Mouse (Mus musculus): ENCODE measurements around the gene Ccl11. TPM values are rescaled to one million over a fixed set of nuclear protein-coding genes. Genes with fewer than 3 reads are reported as not detected.

The Ccl11 gene
- polyA plus RNA-seq, 1 experiment from 2014 or later: not detected

- no peaks in the 10 kb centered on the region for H3K36me3 ChIP-seq (ENCODE audit: control insufficient read depth, insufficient read depth, low read length)
- H3K27ac ChIP-seq (ENCODE audit: low read depth, low read length): no peak overlapping the region
- no peaks in the 10 kb centered on the region for H3K27me3 ChIP-seq (ENCODE audit: control insufficient read depth, insufficient read depth, low read length)
- no peak for ATAC-seq (ENCODE audit: low read depth)
- no peak overlapping the region for H3K9ac ChIP-seq (replicated peaks; ENCODE audit: low read depth, low read length)
- no peaks in the 10 kb centered on the region for H3K9me3 ChIP-seq (ENCODE audit: control insufficient read depth, low read length)
- H3K4me1 ChIP-seq (ENCODE audit: control insufficient read depth, insufficient read depth, low read length): no peaks in the 10 kb centered on the region
- H3K4me3 ChIP-seq (ENCODE audit: low read depth, low read length): no peak overlapping the region
- 97% methylated on average over 6 of the region's 6 CpGs for WGBS
- no peak overlapping the region for H3K4me2 ChIP-seq (ENCODE audit: low read depth, low read length)
Measured at GRCm38 (mm10) chr11:82022504-82023056, 35.0 kb upstream of the Ccl11 start.

- H3K9me3 ChIP-seq (ENCODE audit: control insufficient read depth, low read length): no peaks in the 10 kb centered on the region
- 87% methylated on average over 4 of the region's 4 CpGs for WGBS
- ATAC-seq (ENCODE audit: low read depth): no peak
- no peaks in the 10 kb centered on the region for H3K27me3 ChIP-seq (ENCODE audit: control insufficient read depth, insufficient read depth, low read length)
- no peak overlapping the region for H3K27ac ChIP-seq (ENCODE audit: low read depth, low read length)
- H3K9ac ChIP-seq (replicated peaks; ENCODE audit: low read depth, low read length): no peak overlapping the region
- no peak overlapping the region for H3K4me3 ChIP-seq (ENCODE audit: low read depth, low read length)
- no peak overlapping the region for H3K4me2 ChIP-seq (ENCODE audit: low read depth, low read length)
- no peaks in the 10 kb centered on the region for H3K36me3 ChIP-seq (ENCODE audit: control insufficient read depth, insufficient read depth, low read length)
- no peaks in the 10 kb centered on the region for H3K4me1 ChIP-seq (ENCODE audit: control insufficient read depth, insufficient read depth, low read length)
Measured at GRCm38 (mm10) chr11:82023769-82024168, 33.9 kb upstream of the Ccl11 start.

- no peak overlapping the region for H3K27ac ChIP-seq (ENCODE audit: low read depth, low read length)
- H3K4me1 ChIP-seq (ENCODE audit: control insufficient read depth, insufficient read depth, low read length): no peaks in the 10 kb centered on the region
- no peaks in the 10 kb centered on the region for H3K36me3 ChIP-seq (ENCODE audit: control insufficient read depth, insufficient read depth, low read length)
- WGBS: 75% methylated on average over 2 of the region's 2 CpGs
- no peaks in the 10 kb centered on the region for H3K27me3 ChIP-seq (ENCODE audit: control insufficient read depth, insufficient read depth, low read length)
- no peak overlapping the region for H3K4me3 ChIP-seq (ENCODE audit: low read depth, low read length)
- ATAC-seq (ENCODE audit: low read depth): no peak
- no peaks in the 10 kb centered on the region for H3K9me3 ChIP-seq (ENCODE audit: control insufficient read depth, low read length)
- H3K9ac ChIP-seq (replicated peaks; ENCODE audit: low read depth, low read length): no peak overlapping the region
- no peak overlapping the region for H3K4me2 ChIP-seq (ENCODE audit: low read depth, low read length)
Measured at GRCm38 (mm10) chr11:82030171-82030570, 27.5 kb upstream of the Ccl11 start.

GRCm38 (mm10) chr11:82032136-82032535 is 25.5 kb upstream of the Ccl11 start:
- Histone ChIP-seq H3K4me3 (ENCODE audit: low read depth, low read length) (no peak overlapping the region), H3K27me3 (ENCODE audit: control insufficient read depth, insufficient read depth, low read length) (no peaks in the 10 kb centered on the region), H3K9ac (replicated peaks; ENCODE audit: low read depth, low read length) (no peak overlapping the region), H3K4me2 (ENCODE audit: low read depth, low read length) (no peak overlapping the region), H3K36me3 (ENCODE audit: control insufficient read depth, insufficient read depth, low read length) (no peaks in the 10 kb centered on the region), H3K4me1 (ENCODE audit: control insufficient read depth, insufficient read depth, low read length) (no peaks in the 10 kb centered on the region), H3K9me3 (ENCODE audit: control insufficient read depth, low read length) (no peaks in the 10 kb centered on the region), H3K27ac (ENCODE audit: low read depth, low read length) (no peak overlapping the region)
- ATAC-seq (ENCODE audit: low read depth): no peak

- no peaks in the 10 kb centered on the region for H3K36me3 ChIP-seq (ENCODE audit: control insufficient read depth, insufficient read depth, low read length)
- no peak overlapping the region for H3K4me2 ChIP-seq (ENCODE audit: low read depth, low read length)
- ATAC-seq (ENCODE audit: low read depth): no peak
- no peaks in the 10 kb centered on the region for H3K4me1 ChIP-seq (ENCODE audit: control insufficient read depth, insufficient read depth, low read length)
- no peak overlapping the region for H3K9ac ChIP-seq (replicated peaks; ENCODE audit: low read depth, low read length)
- no peak overlapping the region for H3K4me3 ChIP-seq (ENCODE audit: low read depth, low read length)
- WGBS: 27% methylated on average over 8 of the region's 8 CpGs
- no peaks in the 10 kb centered on the region for H3K9me3 ChIP-seq (ENCODE audit: control insufficient read depth, low read length)
- H3K27me3 ChIP-seq (ENCODE audit: control insufficient read depth, insufficient read depth, low read length): no peaks in the 10 kb centered on the region
- no peak overlapping the region for H3K27ac ChIP-seq (ENCODE audit: low read depth, low read length)
Measured at GRCm38 (mm10) chr11:82032678-82033344, 24.8 kb upstream of the Ccl11 start.

GRCm38 (mm10) chr11:82034446-82034845 is 23.2 kb upstream of the Ccl11 start:
- Histone ChIP-seq H3K9me3 (ENCODE audit: control insufficient read depth, low read length) (no peaks in the 10 kb centered on the region), H3K27ac (ENCODE audit: low read depth, low read length) (no peak overlapping the region), H3K9ac (replicated peaks; ENCODE audit: low read depth, low read length) (no peak overlapping the region), H3K36me3 (ENCODE audit: control insufficient read depth, insufficient read depth, low read length) (no peaks in the 10 kb centered on the region), H3K4me2 (ENCODE audit: low read depth, low read length) (no peak overlapping the region), H3K4me3 (ENCODE audit: low read depth, low read length) (no peak overlapping the region), H3K27me3 (ENCODE audit: control insufficient read depth, insufficient read depth, low read length) (no peaks in the 10 kb centered on the region), H3K4me1 (ENCODE audit: control insufficient read depth, insufficient read depth, low read length) (no peaks in the 10 kb centered on the region; the same call in 1 of the 2 replicates)
- no peak for ATAC-seq (ENCODE audit: low read depth)
- WGBS: 90% methylated on average over 7 of the region's 7 CpGs

- H3K9me3 ChIP-seq (ENCODE audit: control insufficient read depth, low read length): no peaks in the 10 kb centered on the region
- no peaks in the 10 kb centered on the region for H3K27me3 ChIP-seq (ENCODE audit: control insufficient read depth, insufficient read depth, low read length)
- no peaks in the 10 kb centered on the region; the same call in 1 of the 2 replicates for H3K4me1 ChIP-seq (ENCODE audit: control insufficient read depth, insufficient read depth, low read length)
- H3K36me3 ChIP-seq (ENCODE audit: control insufficient read depth, insufficient read depth, low read length): no peaks in the 10 kb centered on the region
- no peak within 1 kb of the TSS for H3K27ac ChIP-seq (ENCODE audit: low read depth, low read length)
- H3K4me2 ChIP-seq (ENCODE audit: low read depth, low read length): no peak within 1 kb of the TSS
- ATAC-seq (ENCODE audit: low read depth): peak; percentile 66; the same call in 1 of the 2 replicates
- no peak within 1 kb of the TSS for H3K4me3 ChIP-seq (ENCODE audit: low read depth, low read length)
- WGBS: 28% methylated on average over 5 of the region's 5 CpGs
- no peak within 1 kb of the TSS for H3K9ac ChIP-seq (replicated peaks; ENCODE audit: low read depth, low read length)
Measured at GRCm38 (mm10) chr11:82035356-82035755, 22.3 kb upstream of the Ccl11 start, which contains the start of gene Ccl2. Gene Ccl2, plus strand, starts transcription at chr11:82035571.

GRCm38 (mm10) chr11:82035857-82036256 is 21.8 kb upstream of the Ccl11 start:
- WGBS: 93% methylated on average over 2 of the region's 2 CpGs
- no peaks in the 10 kb centered on the region for H3K9me3 ChIP-seq (ENCODE audit: control insufficient read depth, low read length)

GRCm38 (mm10) chr11:82038535-82038934 is 19.1 kb upstream of the Ccl11 start, which contains the start of gene Gm17268:
Gene Gm17268, minus strand, starts transcription at chr11:82038562.
- H3K4me2 ChIP-seq (ENCODE audit: low read depth, low read length): no peak within 1 kb of the TSS
- no peaks in the 10 kb centered on the region for H3K27me3 ChIP-seq (ENCODE audit: control insufficient read depth, insufficient read depth, low read length)
- no peak within 1 kb of the TSS for H3K27ac ChIP-seq (ENCODE audit: low read depth, low read length)
- no peaks in the 10 kb centered on the region; the same call in 1 of the 2 replicates for H3K4me1 ChIP-seq (ENCODE audit: control insufficient read depth, insufficient read depth, low read length)
- 54% methylated on average over 2 of the region's 2 CpGs for WGBS
- no peak within 1 kb of the TSS for H3K9ac ChIP-seq (replicated peaks; ENCODE audit: low read depth, low read length)
- H3K4me3 ChIP-seq (ENCODE audit: low read depth, low read length): no peak within 1 kb of the TSS
- no peaks in the 10 kb centered on the region for H3K36me3 ChIP-seq (ENCODE audit: control insufficient read depth, insufficient read depth, low read length)
- no peaks in the 10 kb centered on the region for H3K9me3 ChIP-seq (ENCODE audit: control insufficient read depth, low read length)
- ATAC-seq (ENCODE audit: low read depth): no peak

More at GRCm38 (mm10) chr11:82035857-82036256, 21.8 kb upstream of the Ccl11 start:
- Histone ChIP-seq H3K36me3 (ENCODE audit: control insufficient read depth, insufficient read depth, low read length) (no peaks in the 10 kb centered on the region), H3K9ac (replicated peaks; ENCODE audit: low read depth, low read length) (no peak overlapping the region), H3K4me2 (ENCODE audit: low read depth, low read length) (no peak overlapping the region), H3K27me3 (ENCODE audit: control insufficient read depth, insufficient read depth, low read length) (no peaks in the 10 kb centered on the region), H3K27ac (ENCODE audit: low read depth, low read length) (no peak overlapping the region), H3K4me1 (ENCODE audit: control insufficient read depth, insufficient read depth, low read length) (no peaks in the 10 kb centered on the region; the same call in 1 of the 2 replicates), H3K4me3 (ENCODE audit: low read depth, low read length) (no peak overlapping the region)
- no peak for ATAC-seq (ENCODE audit: low read depth)

All from neural tube, embryonic 14.5 days (tissue).